Mouse (Mus musculus): ENCODE measurements around the gene Suclg1. TPM values are rescaled to one million over a fixed set of nuclear protein-coding genes. Genes with fewer than 3 reads are reported as not detected.

Gene Suclg1
- total RNA-seq (2014; rRNA removed) = 41.9 and 45.8 TPM in 2 replicates
- 125 and 134 TPM in 2 replicates for polyA plus RNA-seq (2015; fragmentation: Nextera tagmentation; extraction: Ambion mirVana)

GRCm38 (mm10) chr6:73248237-73249048 is at the start of gene Suclg1:
Gene Suclg1 (plus strand): TSS chr6:73248382.
- H3K9ac ChIP-seq = peak within 1 kb of the TSS; percentile 90
- no peaks in the 10 kb centered on the region for H3K9me3 ChIP-seq (ENCODE audit: low read length)
- peak within 1 kb of the TSS; percentile 83 for H3K27ac ChIP-seq (ENCODE audit: low read depth, low read length)
- H3K4me3 ChIP-seq (ENCODE audit: low read depth, low read length) = peak within 1 kb of the TSS; percentile 79
- H3K4me2 ChIP-seq (ENCODE audit: low read depth) = peak within 1 kb of the TSS; percentile 81
- peak; percentile 96 for ATAC-seq
- peaks cover 14% of the 10 kb centered on the region for H3K4me1 ChIP-seq (ENCODE audit: insufficient read depth)
- DNase-seq = peak; percentile 96
- WGBS = 2% methylated on average over 58 of the region's 58 CpGs
- no peaks in the 10 kb centered on the region for H3K36me3 ChIP-seq (ENCODE audit: insufficient read depth)
- H3K27me3 ChIP-seq (ENCODE audit: insufficient read depth, low read length) = no peaks in the 10 kb centered on the region
- no peak for TF ChIP-seq CTCF (IDR thresholded peaks at IDR 0.05; ENCODE audit: low read depth)

GRCm38 (mm10) chr6:73203724-73204123 is 44.5 kb upstream of the Suclg1 start:
- Histone ChIP-seq H3K4me2 (ENCODE audit: low read depth) (no peak overlapping the region), H3K27me3 (ENCODE audit: insufficient read depth, low read length) (no peaks in the 10 kb centered on the region), H3K27ac (ENCODE audit: low read depth, low read length) (no peak overlapping the region), H3K4me1 (ENCODE audit: insufficient read depth) (no peaks in the 10 kb centered on the region), H3K9me3 (ENCODE audit: low read length) (no peaks in the 10 kb centered on the region), H3K4me3 (ENCODE audit: low read depth, low read length) (no peak overlapping the region), H3K9ac (no peak overlapping the region), H3K36me3 (ENCODE audit: insufficient read depth) (no peaks in the 10 kb centered on the region)
- no peak for TF ChIP-seq CTCF (IDR thresholded peaks at IDR 0.05; ENCODE audit: low read depth)
- DNase-seq (no peak), ATAC-seq (no peak)
- WGBS = 76% methylated on average over 2 of the region's 2 CpGs

- Histone ChIP-seq H3K4me1 (ENCODE audit: insufficient read depth) (no peaks in the 10 kb centered on the region), H3K4me3 (ENCODE audit: low read depth, low read length) (no peak overlapping the region), H3K27ac (ENCODE audit: low read depth, low read length) (no peak overlapping the region), H3K36me3 (ENCODE audit: insufficient read depth) (no peaks in the 10 kb centered on the region), H3K9ac (no peak overlapping the region), H3K27me3 (ENCODE audit: insufficient read depth, low read length) (no peaks in the 10 kb centered on the region), H3K4me2 (ENCODE audit: low read depth) (no peak overlapping the region), H3K9me3 (ENCODE audit: low read length) (no peaks in the 10 kb centered on the region)
- ATAC-seq (no peak), DNase-seq (no peak)
- no peak for TF ChIP-seq CTCF (IDR thresholded peaks at IDR 0.05; ENCODE audit: low read depth)
- WGBS = 80% methylated on average over 4 of the region's 4 CpGs
Observed at GRCm38 (mm10) chr6:73204937-73205336, 43.2 kb upstream of the Suclg1 start.

- ATAC-seq (no peak), DNase-seq (no peak)
- Histone ChIP-seq H3K4me3 (ENCODE audit: low read depth, low read length) (no peak overlapping the region), H3K9ac (no peak overlapping the region), H3K9me3 (ENCODE audit: low read length) (no peaks in the 10 kb centered on the region), H3K27me3 (ENCODE audit: insufficient read depth, low read length) (no peaks in the 10 kb centered on the region), H3K36me3 (ENCODE audit: insufficient read depth) (no peaks in the 10 kb centered on the region), H3K27ac (ENCODE audit: low read depth, low read length) (no peak overlapping the region), H3K4me2 (ENCODE audit: low read depth) (no peak overlapping the region), H3K4me1 (ENCODE audit: insufficient read depth) (no peaks in the 10 kb centered on the region)
- no peak for TF ChIP-seq CTCF (IDR thresholded peaks at IDR 0.05; ENCODE audit: low read depth)
- 82% methylated on average over 6 of the region's 6 CpGs for WGBS
Observed at GRCm38 (mm10) chr6:73209598-73209997, 38.6 kb upstream of the Suclg1 start.

- Histone ChIP-seq H3K27ac (ENCODE audit: low read depth, low read length) (no peak overlapping the region), H3K4me3 (ENCODE audit: low read depth, low read length) (no peak overlapping the region), H3K4me1 (ENCODE audit: insufficient read depth) (no peaks in the 10 kb centered on the region), H3K4me2 (ENCODE audit: low read depth) (no peak overlapping the region), H3K27me3 (ENCODE audit: insufficient read depth, low read length) (no peaks in the 10 kb centered on the region), H3K9ac (no peak overlapping the region), H3K9me3 (ENCODE audit: low read length) (no peaks in the 10 kb centered on the region), H3K36me3 (ENCODE audit: insufficient read depth) (no peaks in the 10 kb centered on the region)
- 89% methylated on average over 4 of the region's 4 CpGs for WGBS
- DNase-seq (no peak), ATAC-seq (no peak)
- no peak for TF ChIP-seq CTCF (IDR thresholded peaks at IDR 0.05; ENCODE audit: low read depth)
Observed at GRCm38 (mm10) chr6:73210445-73210972, 37.7 kb upstream of the Suclg1 start.

- no peak overlapping the region for H3K27ac ChIP-seq (ENCODE audit: low read depth, low read length)
- H3K27me3 ChIP-seq (ENCODE audit: insufficient read depth, low read length) = no peaks in the 10 kb centered on the region
- no peak for TF ChIP-seq CTCF (IDR thresholded peaks at IDR 0.05; ENCODE audit: low read depth)
- no peaks in the 10 kb centered on the region for H3K9me3 ChIP-seq (ENCODE audit: low read length)
- 93% methylated on average over 3 of the region's 3 CpGs for WGBS
- ATAC-seq (no peak), DNase-seq (no peak)
- no peak overlapping the region for H3K4me3 ChIP-seq (ENCODE audit: low read depth, low read length)
- no peaks in the 10 kb centered on the region for H3K4me1 ChIP-seq (ENCODE audit: insufficient read depth)
- no peak overlapping the region for H3K9ac ChIP-seq
- no peaks in the 10 kb centered on the region for H3K36me3 ChIP-seq (ENCODE audit: insufficient read depth)
- no peak overlapping the region for H3K4me2 ChIP-seq (ENCODE audit: low read depth)
Observed at GRCm38 (mm10) chr6:73211036-73211435, 37.1 kb upstream of the Suclg1 start.

- ATAC-seq (no peak), DNase-seq (no peak)
- no peaks in the 10 kb centered on the region for H3K4me1 ChIP-seq (ENCODE audit: insufficient read depth)
- H3K9me3 ChIP-seq (ENCODE audit: low read length) = no peaks in the 10 kb centered on the region
- H3K4me3 ChIP-seq (ENCODE audit: low read depth, low read length) = no peak overlapping the region
- no peak for TF ChIP-seq CTCF (IDR thresholded peaks at IDR 0.05; ENCODE audit: low read depth)
- H3K27ac ChIP-seq (ENCODE audit: low read depth, low read length) = no peak overlapping the region
- H3K36me3 ChIP-seq (ENCODE audit: insufficient read depth) = no peaks in the 10 kb centered on the region
- H3K27me3 ChIP-seq (ENCODE audit: insufficient read depth, low read length) = no peaks in the 10 kb centered on the region
- no peak overlapping the region for H3K4me2 ChIP-seq (ENCODE audit: low read depth)
- H3K9ac ChIP-seq = no peak overlapping the region
Observed at GRCm38 (mm10) chr6:73211602-73212001, 36.6 kb upstream of the Suclg1 start.

Measured in forebrain, postnatal 0 days (tissue).